Mouse (Mus musculus) embryonic fibroblast, embryonic 13.5 days (primary cell): ENCODE measurements around the gene Pard3.

Experiments
- CTCF ChIP-seq: IDR thresholded peaks from 2 replicates; pipeline ENCODE4 v1.5.1; 2011; ENCODE audit warnings: mild to moderate bottlenecking, control low read depth, low read length, moderate library complexity, borderline replicate concordance; ENCODE audit not compliant: insufficient read depth
- POLR2A ChIP-seq: IDR thresholded peaks from 2 replicates; pipeline ENCODE4 v1.6.1; 2011; ENCODE audit warnings: low read depth, mild to moderate bottlenecking, control low read depth, low read length, moderate library complexity

DNA sequence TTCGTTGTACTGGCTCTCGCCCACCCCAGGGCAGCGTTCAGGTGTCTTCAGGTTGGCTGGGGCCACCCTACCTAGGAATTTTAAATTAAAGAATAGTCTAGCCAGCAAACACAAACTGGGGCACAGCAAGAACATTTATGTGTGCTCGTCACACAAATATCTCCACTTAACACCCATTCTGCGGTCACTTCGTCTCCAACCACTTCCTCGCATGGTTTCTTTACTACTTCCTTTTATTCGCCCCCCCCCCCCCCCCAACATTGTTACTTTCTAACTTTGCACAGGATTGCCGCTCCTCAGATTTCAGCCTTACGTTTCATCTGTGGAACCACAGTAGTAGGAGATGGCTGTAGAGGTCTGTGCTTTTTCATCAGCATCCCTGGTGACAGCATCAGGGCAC lies 11.6 kb upstream of the Pard3 start:
- TF ChIP-seq POLR2A, result no peak
- TF ChIP-seq CTCF, result no peak
